Mouse (Mus musculus) brain, embryonic 14.5 days (tissue): Measurements from ENCODE around the gene Gm45713. TPM values are rescaled to one million over a fixed set of nuclear protein-coding genes. Genes with fewer than 3 reads are reported as not detected.
"Not testable (repeated sequence)": the region's sequence is repeated elsewhere in the genome, so short reads cannot be mapped to it uniquely, and the experiment has no call there.

Experiments used
- DNase-seq: peaks from one replicate; pipeline ENCODE4 v3.0.0-alpha.2; 2011; ENCODE audit warnings: low read depth
- CTCF ChIP-seq: fragments of 200-500 bp; IDR thresholded peaks from 2 replicates; pipeline ENCODE4 v1.5.1; 2012; ENCODE audit warnings: inconsistent platforms, mild to moderate bottlenecking, moderate library complexity, borderline replicate concordance; ENCODE audit not compliant: insufficient read depth, insufficient read length; ENCODE audit errors: extremely low read depth
- POLR2A ChIP-seq: fragments of 200-500 bp; IDR thresholded peaks from 2 replicates; pipeline ENCODE4 v1.6.1; 2012; ENCODE audit warnings: mild to moderate bottlenecking, inconsistent platforms, borderline replicate concordance; ENCODE audit not compliant: poor library complexity, insufficient read depth, insufficient read length, severe bottlenecking; ENCODE audit errors: extremely low read depth
- polyA plus RNA-seq: library from polyadenylated mRNA; depleted of rRNA; stranded (reverse); fragments of >200 nt; gene quantifications from 2 replicates; pipeline ENCODE4 v1.2.3, GENCODE M21; 2012

The Gm45713 gene
- polyA plus RNA-seq, 1 experiment = 0.31 TPM

DNA sequence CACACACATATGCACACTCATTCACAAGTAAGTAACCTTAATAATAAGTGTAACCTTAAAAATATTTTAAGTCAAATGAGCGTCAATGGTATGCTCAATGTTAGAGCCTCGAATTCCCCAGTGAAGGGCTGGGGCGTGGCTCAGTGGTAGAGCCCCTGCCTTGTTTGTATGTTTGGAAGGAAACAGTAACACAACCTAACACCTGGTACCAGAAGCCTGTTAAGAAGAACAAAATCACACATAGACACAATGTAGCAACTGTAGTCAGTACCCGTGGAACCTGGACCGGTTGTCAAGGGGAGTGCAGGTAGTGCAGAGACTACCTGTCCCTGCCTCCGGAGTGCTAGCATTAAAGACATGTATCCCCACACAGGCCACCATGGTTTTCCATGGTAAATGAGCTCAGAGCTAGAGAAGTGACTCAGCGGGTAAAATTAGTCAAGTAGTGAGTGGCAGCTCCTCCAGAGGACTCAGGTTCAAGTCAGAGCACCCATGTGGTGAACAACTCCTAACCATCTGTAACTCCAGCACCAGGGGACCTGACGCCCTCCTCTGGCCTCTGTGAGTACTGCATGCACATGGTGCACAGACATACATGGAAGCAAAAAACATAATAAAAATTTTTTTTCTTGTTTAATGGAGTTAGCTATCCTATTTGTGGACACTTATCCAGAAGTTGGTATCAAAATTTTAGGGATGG is 37.3 kb downstream of the Gm45713 start:
- no peak for DNase-seq
- TF ChIP-seq POLR2A (no peak), CTCF (peak; percentile 32; the same call in 1 of the 2 replicates)

DNA sequence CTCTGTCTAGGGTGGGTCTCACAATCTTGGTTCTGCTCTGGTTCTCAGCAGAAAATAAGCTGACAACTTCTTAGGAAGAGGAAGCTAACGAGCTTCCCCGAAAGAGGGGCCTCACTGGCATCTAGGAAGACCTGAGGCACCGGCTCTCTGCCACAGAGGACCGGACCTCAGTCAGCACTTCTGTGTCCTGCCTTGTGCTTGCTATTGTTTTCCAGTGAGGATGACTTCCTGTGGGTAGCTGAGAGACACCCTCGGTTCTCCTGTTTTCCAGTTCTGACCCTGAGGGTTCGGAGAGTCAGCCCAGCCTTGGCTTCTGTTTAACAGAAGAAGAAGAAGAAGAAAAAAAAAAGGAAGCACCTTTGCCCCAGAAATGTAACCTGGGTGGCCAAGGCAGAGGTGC is 38.6 kb downstream of the Gm45713 start:
- no peak for DNase-seq
- TF ChIP-seq CTCF (no peak), POLR2A (no peak)

DNA sequence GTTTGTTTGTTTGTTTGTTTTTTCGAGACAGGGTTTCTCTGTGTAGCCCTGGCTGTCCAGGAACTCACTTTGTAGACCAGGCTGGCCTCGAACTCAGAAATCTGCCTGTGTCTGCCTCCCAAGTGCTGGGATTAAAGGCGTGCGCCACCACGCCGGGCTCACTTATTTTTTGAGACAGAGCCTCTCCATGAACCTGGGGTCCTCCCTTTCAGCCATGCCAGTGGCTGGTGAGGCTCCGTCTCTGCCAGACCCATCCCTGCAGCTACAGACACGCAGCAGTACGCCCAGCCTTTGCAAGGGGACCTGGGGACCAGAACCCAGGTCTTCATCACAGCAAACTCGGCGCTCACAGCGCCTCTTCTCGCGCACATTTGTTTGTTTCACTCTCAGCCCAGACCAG is 40.1 kb downstream of the Gm45713 start:
- DNase-seq = not testable (repeated sequence)

DNA sequence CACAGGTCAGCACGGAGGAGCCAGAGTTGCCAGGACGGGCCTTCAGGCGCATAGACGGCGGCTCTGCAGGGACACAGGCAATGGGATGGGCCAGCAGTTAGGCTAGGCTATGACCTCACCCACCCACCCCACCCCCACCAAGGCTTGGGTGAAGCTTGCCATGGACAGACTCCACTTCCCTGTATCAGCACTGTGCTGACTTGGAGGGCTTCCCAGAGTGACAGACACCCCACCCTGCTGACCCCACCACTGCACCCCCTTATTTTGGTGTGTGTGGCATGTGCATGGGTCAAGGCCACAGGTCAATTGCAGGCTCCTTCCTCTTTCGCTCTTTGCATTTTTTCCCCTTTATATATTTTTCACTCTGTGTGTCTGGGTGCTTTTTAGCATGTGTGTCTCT is 40.7 kb downstream of the Gm45713 start:
- TF ChIP-seq POLR2A (no peak), CTCF (no peak)
- DNase-seq = no peak

DNA sequence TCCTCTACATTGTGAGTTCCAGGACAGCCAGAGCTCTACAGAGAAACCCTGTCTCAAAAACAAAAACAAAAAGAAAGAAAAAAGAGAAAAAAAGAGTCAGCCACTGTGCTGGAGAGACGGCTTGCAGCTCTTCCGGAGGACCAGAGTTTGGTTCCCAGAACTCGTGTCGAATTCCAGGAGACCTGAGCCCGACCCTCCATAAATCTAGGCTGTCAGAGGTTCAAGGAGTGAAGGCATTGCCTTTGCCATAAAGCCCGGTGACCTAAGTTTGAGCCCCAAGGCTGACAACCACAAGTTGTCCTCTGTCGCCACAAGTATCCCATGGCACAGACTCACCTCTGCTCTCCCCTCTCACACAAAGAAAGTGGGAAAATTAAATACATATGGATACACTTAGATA is 41.9 kb downstream of the Gm45713 start:
- no peak for TF ChIP-seq CTCF
- TF ChIP-seq POLR2A = no peak
- DNase-seq = no peak

DNA sequence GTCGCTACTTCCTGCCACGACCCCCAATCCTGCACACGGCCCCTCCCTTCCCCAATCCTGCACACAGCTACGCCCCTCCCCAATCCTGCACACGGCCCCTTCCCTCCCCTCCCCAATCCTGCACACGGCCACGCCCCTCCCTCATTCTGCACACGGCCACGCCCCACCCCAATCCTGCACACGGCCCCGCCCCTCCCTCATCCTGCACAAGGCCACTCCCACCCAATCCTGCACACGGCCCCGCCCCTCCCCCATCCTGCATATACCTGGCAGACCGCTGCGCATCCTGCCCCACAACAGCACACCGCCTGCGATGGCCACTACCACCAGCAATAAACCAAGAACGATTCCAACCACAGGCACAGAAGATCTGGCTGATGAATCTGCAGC is 42.5 kb downstream of the Gm45713 start:
- no peak for TF ChIP-seq CTCF
- no peak for TF ChIP-seq POLR2A
- no peak for DNase-seq

DNA sequence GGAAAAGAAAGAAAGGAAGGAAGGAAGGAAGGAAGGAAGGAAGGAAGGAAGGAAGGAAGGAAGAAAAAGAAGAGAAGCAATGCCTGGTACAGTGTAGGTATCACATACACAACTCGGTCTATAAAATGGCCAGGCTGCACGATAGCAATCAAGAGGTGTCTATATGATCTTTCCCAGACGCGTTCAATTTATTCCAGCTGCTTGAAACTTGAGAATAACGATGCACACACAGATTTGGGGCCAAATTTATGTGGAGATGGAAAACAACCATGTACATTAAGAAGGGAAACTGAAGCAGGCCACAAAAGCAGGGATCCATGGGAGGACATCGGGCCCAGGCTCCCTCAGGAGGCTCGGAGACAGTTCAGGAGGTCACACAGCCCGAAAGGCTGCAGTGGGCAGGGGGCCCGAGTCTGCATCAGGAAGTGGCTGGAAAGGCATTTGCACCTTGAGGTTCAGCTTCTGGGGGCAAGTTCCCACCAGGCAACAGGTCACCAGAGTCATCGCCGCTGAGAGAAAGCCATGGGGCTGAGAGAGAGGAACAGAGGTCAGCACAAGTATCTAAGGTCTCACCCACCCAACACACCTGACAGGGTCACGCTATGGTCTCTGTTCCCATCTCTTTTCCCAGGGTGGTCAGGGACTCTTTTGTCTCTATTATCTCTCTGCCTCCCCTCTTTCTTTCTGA is 43.1 kb downstream of the Gm45713 start:
- DNase-seq = no peak
- TF ChIP-seq POLR2A (no peak), CTCF (no peak)

DNA sequence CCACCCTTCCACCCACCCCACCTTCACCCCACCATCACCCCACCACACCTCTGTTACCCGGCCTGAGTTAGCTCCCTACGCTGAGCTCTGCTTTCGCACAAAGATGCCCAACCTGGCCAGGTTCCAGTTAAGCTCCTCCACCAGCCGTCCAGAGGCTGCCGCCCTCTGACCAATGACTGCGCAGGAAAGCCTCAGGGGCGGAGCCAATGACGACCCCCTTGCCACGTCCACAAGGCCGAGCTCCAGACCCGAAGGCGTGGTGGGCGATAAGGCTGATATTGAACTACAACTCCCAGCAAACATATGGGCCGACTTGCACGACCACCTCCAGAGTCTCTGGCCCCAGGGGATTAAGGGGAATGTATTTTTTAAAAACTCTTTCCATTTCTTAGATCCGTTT is 44.0 kb downstream of the Gm45713 start, which contains the start of gene Rcn3:
Rcn3 (minus strand) TSS at position 174 of the 400 bp plus-strand sequence.
- peak; percentile 98 for DNase-seq

DNA sequence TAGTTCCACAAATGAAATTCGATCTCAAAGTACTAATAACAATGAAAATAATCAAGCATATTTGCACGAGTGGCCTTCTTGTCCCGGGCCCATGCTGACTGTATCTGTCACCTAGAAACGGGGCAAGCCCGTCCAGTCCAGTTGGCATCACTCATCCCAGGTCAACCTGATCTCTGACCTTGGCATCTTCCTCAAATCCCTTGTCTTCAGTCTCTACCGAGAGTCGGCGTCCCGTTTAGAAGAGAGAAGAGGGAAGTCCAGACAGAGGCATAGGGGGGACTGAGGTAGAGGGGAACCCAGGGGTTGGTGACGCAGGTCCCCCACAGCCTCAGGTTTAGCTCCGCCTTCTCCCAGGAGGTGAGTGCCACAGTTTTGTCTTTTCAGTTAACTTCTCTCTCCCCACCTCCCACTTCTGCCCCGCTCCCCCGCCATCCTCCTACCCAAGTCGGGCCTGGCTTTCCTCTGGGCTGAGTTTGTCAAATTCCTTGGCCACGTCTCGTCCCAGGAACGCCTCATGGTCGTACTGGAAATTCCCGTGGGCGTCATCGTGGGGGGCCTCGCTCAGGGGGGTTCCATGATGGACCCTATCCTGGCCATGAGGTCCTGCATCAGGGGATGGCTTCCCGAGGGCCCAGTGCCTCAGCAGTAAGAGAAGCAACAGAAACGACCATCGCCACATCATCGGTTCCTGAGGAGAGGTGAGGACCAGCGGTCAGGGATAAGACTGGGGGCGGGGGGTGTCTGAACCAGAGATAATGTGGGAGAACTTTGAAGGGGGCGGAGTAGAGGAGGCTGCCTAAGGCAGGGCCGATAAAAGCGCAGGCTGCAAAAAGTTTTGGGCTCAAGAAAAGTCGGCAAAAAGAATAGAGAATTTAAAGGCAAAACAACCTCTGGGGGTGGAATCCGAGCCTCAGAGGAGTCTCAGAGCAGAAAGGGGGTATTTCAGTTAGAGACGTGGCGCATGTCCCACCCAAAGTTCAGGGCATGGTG is 44.7 kb downstream of the Gm45713 start:
- DNase-seq = peak; percentile 19
- TF ChIP-seq POLR2A = no peak
- TF ChIP-seq CTCF = no peak

More for the DNA sequence above, 44.0 kb downstream of the Gm45713 start, which contains the start of gene Rcn3:
- TF ChIP-seq POLR2A (peak; percentile 26; the same call in 1 of the 2 replicates), CTCF (no peak)

DNA sequence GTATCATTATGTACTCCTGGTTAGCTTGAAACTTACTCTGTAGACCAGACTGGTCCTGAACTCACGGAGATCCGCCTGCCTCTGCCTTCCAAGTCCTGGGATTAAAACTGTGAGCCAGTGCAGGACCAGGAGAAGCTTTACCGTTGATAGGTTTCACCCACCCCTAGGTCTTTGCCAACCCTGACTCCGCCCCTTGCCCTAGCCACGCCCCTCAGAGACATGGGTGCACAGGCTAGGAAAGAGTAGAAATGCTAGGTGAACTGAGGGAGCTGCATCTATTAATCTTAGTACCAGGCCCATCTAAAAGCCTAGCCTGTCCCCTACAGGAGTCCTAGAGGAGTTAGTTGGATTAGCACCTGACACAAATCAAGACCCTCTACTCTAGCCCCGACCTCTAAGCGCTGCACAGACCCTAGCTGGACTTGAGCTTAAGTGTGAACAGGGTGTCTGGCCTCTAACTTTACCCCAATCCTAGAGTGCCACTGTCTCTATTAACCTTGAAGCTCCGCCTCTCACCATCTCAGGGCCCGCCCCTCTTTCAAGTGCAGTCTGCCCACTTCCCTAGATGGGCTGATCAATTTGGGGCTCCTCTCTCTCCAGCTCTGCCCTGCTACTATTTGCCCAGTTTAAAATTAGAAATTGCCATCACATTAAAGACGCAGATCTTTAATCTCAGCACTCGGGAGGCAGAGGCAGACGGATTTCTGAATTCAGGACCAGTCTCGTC is 45.6 kb downstream of the Gm45713 start:
- no peak for DNase-seq
- TF ChIP-seq POLR2A (no peak), CTCF (no peak)
